Mouse (Mus musculus) layer of hippocampus, adult 6 months (tissue): ENCODE results near the gene Itgb7. TPM values are rescaled to one million over a fixed set of nuclear protein-coding genes. Genes with fewer than 3 reads are reported as not detected.

ENCODE experiments used
- long read RNA-seq, 2 experiments: library from polyadenylated mRNA; unstranded; transcript quantifications; one replicate each; pipeline ENCODE4 v2.0.0; 2019 to 2020
- polyA plus RNA-seq: library from polyadenylated mRNA; unstranded; fragments of <200 nt; fragmentation: Nextera tagmentation; gene quantifications from 2 replicates; pipeline ENCODE4 v1.2.3, GENCODE M21; 2021

Gene Itgb7
- polyA plus RNA-seq: 0.64 and 1.4 TPM in 2 replicates
- long read RNA-seq, experiment 1, partial matches to known transcripts: 0 of 1 reads
- long read RNA-seq, experiment 1, other reads (novel, unspliced or antisense): 0 of 1 reads
- long read RNA-seq, experiment 2, partial matches to known transcripts: 4 of 5 reads
- long read RNA-seq, experiment 2, other reads (novel, unspliced or antisense): 0 of 5 reads

DNA sequence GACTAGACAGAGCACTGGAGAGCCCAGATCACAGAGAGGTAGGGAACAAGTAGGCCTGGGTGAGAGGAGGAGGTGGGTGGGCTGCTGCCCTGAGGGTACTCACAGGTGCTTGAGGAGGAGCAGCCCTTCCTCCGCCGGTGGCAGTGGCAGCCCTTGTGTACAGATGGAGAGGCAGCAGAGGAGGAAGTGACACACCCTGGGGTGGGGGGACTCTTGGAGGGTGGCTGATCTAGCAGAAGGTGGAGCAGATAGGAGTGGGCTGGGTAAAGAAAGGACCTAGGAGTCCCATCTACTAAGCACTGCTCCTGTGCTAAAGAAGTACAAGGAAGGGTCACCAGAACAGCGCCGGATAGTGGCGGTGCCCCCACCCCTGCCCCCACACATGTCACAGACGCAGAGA lies at the start of gene Itgb7:
Gene Itgb7 (minus strand): TSS at position 197 of the 400 bp plus-strand sequence.

DNA sequence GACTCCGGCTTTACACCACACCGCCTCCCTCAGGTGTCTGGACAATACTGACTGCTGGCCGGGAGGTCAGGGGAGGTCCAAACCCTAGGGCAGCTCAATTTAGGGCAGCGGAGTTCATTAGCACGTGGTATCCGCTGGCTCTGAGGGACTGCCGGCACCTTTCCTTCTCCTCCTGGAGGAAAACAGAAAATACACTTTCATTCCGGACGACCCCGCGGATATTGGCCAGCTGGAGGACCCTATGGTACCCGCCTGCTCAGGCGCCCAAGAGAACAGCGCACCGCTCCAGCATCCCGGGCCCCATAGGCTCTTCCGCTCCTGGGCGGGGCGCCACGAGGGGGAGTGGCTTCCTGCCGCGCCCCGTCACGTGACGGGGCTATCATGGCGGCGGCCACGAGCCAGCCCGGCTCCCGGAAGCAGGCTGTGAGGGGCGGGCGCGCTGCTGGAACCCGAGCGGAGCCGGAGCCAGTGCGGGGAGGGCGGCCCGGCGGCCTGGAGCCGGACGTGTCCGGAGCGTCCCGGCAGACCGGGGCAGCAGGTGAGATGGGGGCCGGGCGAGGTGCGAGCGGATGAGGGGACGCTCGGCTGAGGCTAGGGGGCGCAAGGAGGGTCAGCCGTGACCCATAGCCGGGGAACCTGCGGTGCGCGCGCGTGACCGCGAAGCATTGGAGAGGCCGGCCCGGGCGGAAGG lies 47.5 kb upstream of the Itgb7 start, which contains the start of gene Mfsd5:
Gene Mfsd5 (plus strand): TSS at position 363 of the 691 bp plus-strand sequence.

DNA sequence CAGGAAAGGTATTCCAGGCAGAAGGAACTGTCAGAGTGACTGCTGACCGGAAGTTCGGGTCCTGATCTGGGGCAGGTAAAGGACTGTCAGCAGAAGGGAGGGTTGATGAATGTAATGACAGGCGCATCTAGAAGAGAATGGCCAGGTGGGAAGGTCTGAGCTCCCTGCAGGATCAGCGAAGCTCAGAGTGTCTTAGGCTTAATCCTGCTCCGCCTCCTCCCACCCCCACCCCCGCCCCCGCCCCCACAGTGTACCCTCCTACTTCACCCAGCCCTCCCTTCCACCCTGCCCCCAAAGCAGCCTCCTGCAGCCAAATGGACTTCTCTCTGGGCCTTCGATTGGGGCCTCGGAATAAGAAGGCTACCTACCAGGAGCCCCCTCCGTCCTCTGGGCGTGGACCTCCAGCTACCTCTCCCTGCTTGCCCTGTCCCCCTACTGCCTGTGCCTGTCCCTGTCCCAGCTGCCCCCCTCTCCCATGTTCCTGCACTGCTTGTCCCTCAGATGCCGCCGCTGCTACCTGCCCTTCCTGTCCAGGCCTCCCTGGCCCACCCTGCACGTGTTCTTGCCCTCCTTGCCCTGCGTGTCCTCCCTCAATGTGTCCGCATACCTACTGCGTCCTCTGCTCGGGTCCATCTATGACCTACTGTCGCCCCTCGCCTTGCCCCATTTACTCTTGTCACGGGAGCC lies 38.7 kb upstream of the Itgb7 start, which contains the start of gene Gm9918:
Gene Gm9918 (plus strand): TSS at position 290 of the 687 bp plus-strand sequence.

DNA sequence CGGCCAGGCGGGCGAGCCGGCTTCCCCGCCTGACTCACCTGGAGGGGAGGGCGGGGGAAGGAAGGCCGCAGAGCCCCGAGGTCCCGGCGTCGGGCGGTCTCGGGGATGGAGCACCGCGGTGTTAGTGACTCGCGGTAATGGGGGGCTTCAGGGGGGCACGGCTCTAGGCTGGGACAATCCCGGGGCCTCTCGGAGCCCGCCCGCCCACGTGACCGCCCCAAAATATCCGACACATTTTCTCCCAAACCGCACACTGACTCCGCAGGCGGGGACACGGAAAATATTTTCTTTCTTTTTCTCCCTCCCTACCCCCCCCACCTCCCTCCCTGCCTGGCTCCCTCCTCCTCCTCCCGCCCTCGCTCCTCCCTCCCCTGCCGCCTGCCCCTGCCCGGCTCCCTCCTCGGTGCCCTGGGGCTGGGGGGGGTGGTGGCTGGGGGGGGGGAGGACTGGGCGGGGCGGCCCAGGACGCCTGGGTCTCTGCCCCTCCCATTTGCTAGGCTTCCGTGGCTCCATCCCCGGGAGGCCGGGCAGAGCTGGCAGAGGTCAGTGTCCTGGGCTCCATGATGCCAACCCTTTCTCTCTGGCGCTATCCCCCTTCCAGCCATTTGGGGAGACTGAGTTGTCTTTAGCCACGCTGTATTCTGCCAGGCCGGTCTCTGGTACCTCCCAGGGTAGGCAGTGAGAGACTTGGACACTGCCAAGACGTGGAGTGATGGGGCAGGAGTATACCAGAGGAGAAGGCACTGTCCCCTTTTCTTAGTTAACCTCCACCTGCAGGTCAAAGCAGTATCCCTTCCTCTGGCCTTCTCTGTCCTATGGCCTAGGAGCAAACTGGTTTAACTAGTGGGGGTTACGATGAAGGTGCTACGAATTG lies 25.7 kb upstream of the Itgb7 start, which contains the start of gene Rarg:
Gene Rarg (minus strand): TSS at position 316 of the 874 bp plus-strand sequence.

DNA sequence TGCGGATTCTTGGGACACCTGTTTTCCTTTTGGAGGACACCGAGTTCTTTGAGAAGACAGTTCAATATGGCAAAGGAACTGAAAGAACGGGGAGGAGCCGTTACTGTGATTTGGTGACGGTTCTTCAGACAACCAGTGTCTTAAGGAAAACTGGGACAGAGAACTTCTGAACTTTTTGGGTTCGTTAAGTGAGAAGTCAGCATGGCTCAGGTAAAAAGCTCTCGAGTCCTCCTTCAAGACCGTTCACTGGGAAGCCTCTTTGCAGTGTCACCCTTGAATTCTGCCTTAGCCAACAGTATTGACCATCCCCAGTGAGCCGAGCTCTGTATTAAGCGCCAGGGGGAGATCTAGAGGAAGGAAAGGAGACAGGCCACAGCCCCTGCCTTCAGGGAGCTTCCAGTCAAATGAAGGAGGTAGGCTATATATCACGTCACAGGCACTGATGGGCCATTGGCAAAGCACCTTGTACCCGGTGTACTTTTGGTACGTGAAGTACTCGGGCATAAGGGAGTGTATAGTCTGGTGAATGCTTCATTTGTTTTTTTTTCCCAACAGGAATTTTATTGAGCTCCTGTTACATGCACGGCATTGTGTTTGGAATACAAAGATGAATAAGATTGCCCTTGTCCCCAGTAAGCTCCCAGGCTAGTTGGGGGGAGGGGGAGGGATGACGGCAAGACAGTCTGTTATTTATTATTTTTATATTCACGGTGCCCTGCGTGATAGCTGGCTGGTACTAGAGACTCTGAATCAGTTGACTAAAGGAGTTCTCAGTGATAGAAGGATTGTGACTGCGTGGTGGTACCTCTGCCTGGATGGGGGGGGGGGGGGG lies 26.9 kb downstream of the Itgb7 start, which contains the start of gene Csad:
Gene Csad (minus strand): TSS at position 51 of the 832 bp plus-strand sequence.

DNA sequence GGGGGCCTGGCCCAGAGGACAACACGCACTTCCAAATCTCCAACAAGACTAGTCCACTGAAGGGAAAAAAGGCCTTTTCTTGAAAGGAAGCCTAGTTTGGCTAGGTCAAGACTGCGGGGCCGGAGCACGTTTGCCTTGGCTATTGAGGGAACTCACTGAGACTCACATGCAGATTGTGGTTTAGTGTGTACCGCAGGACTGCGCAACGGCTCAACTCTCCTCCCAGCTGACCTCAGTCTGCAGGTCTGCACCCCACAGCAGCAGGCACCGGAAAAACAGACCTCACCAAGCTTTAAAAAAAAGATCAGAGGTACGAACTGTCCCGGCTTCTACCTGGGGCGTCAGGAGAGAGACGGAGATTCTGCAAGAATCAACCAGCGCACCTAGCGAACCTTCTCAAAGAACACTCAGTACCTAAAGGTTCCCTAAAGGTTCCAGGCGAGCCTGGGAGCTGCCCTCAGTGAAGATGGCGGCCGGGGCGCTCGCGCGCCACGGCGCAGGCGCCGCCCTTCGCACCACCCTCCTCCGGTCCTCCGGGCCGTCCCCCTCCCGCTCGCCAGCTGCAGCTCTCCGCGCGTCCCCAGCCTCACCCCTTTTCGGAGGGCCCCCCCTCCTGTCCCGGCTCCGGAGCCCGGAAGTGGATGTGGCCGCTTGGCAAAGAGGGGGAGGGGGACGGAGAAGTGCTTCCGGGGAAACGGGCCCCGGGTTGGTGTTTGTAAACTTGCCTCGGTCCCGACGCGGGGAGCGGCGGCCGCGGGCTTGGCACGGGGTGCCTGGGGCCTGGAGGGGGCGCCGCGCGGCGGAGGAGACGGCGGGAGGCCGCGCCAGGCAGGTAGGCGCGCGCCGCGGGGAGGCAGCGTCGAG lies 28.5 kb downstream of the Itgb7 start, which contains the start of gene Zfp740:
Gene Zfp740 (plus strand): TSS at position 279 of the 864 bp plus-strand sequence.

Other genes with a start within 250 kb of the Itgb7 start
- gene Krt8, start 227.5 kb downstream of the Itgb7 start, polyA plus RNA-seq: 0.53 and 5.4 TPM in 2 replicates
- gene Krt18, start 203.8 kb downstream of the Itgb7 start, polyA plus RNA-seq: 2.5 and 32.1 TPM in 2 replicates
- gene Eif4b, start 158.2 kb downstream of the Itgb7 start, polyA plus RNA-seq: 60.8 and 64.7 TPM in 2 replicates
- gene Tns2, start 131.5 kb downstream of the Itgb7 start, polyA plus RNA-seq: 3.7 and 6.3 TPM in 2 replicates
- gene Spryd3, start 95.7 kb downstream of the Itgb7 start, polyA plus RNA-seq: 24.4 and 24.7 TPM in 2 replicates
- 43.5 and 48.0 TPM in 2 replicates for gene Igfbp6, start 87.6 kb downstream of the Itgb7 start, polyA plus RNA-seq
- gene Soat2, start 81.4 kb downstream of the Itgb7 start, polyA plus RNA-seq: not detected in 2 replicates
- 4.8 and 5.1 TPM in 2 replicates for gene Zfp740, start 28.7 kb downstream of the Itgb7 start, polyA plus RNA-seq
- gene Csad, start 27.2 kb downstream of the Itgb7 start, polyA plus RNA-seq: 22.5 and 23.1 TPM in 2 replicates
- gene Rarg, start 25.6 kb upstream of the Itgb7 start, polyA plus RNA-seq: 1.7 and 2.0 TPM in 2 replicates
- gene Gm9918, start 38.6 kb upstream of the Itgb7 start, polyA plus RNA-seq: not detected in 2 replicates
- gene Mfsd5, start 47.5 kb upstream of the Itgb7 start, polyA plus RNA-seq: 36.2 and 40.4 TPM in 2 replicates
- gene Espl1, start 64.3 kb upstream of the Itgb7 start, polyA plus RNA-seq: 0.43 and 1.2 TPM in 2 replicates
- 1,324 and 1,439 TPM in 2 replicates for gene Pfdn5, start 94.2 kb upstream of the Itgb7 start, polyA plus RNA-seq
- gene Myg1, start 99.8 kb upstream of the Itgb7 start, polyA plus RNA-seq: 66.8 and 72.5 TPM in 2 replicates
- 17.5 and 18.6 TPM in 2 replicates for gene Aaas, start 118.8 kb upstream of the Itgb7 start, polyA plus RNA-seq
- 0.64 and 0.93 TPM in 2 replicates for gene Sp7, start 135.2 kb upstream of the Itgb7 start, polyA plus RNA-seq
- gene Sp1, start 174.2 kb upstream of the Itgb7 start, polyA plus RNA-seq: 0.82 and 0.83 TPM in 2 replicates
- 0.65 and 0.93 TPM in 2 replicates for gene Amhr2, start 213.4 kb upstream of the Itgb7 start, polyA plus RNA-seq
- 88.3 and 96.2 TPM in 2 replicates for gene Prr13, start 227.1 kb upstream of the Itgb7 start, polyA plus RNA-seq
- 97.3 and 100 TPM in 2 replicates for gene Pcbp2, start 238.6 kb upstream of the Itgb7 start, polyA plus RNA-seq